Mouse (Mus musculus): ENCODE data around the gene Wdr89.

The Wdr89 gene

GRCm38 (mm10) chr12:75678393-75678792 lies 9.1 kb upstream of the Wdr89 start:
- Histone ChIP-seq H3K27me3 (ENCODE audit: insufficient read depth, low read length) (no peaks in the 10 kb centered on the region), H3K36me3 (ENCODE audit: insufficient read depth, low read length) (peaks cover 12% of the 10 kb centered on the region), H3K4me1 (replicated peaks; ENCODE audit: low read depth, low read length) (peaks cover 8% of the 10 kb centered on the region; the same call in 1 of the 2 replicates), H3K4me3 (replicated peaks; ENCODE audit: low read length) (no peak overlapping the region), H3K9me3 (ENCODE audit: low read length) (peaks cover 5% of the 10 kb centered on the region)
- TF ChIP-seq NANOG (IDR thresholded peaks at IDR 0.05; ENCODE audit: borderline replicate concordance, low read length) = no peak
- no peak for TF ChIP-seq CTCF (conservative IDR thresholded peaks at IDR 0.05; ENCODE audit: low read length)
- no peak for TF ChIP-seq POU5F1 (IDR thresholded peaks at IDR 0.05; ENCODE audit: borderline replicate concordance, low read length)

- TF ChIP-seq NANOG (IDR thresholded peaks at IDR 0.05; ENCODE audit: borderline replicate concordance, low read length) (no peak), POU5F1 (IDR thresholded peaks at IDR 0.05; ENCODE audit: borderline replicate concordance, low read length) (no peak)
- H3K4me1 ChIP-seq (replicated peaks; ENCODE audit: low read depth, low read length) = peaks cover 41% of the 10 kb centered on the region
- H3K36me3 ChIP-seq (ENCODE audit: insufficient read depth, low read length) = peaks cover 36% of the 10 kb centered on the region
- no peaks in the 10 kb centered on the region for H3K9me3 ChIP-seq (ENCODE audit: low read length)
- H3K27me3 ChIP-seq (ENCODE audit: insufficient read depth, low read length) = no peaks in the 10 kb centered on the region
- no peak overlapping the region for H3K4me3 ChIP-seq (replicated peaks; ENCODE audit: low read length)
These were observed 3.3 kb upstream of the Wdr89 start for GRCm38 (mm10) chr12:75672630-75673029.

GRCm38 (mm10) chr12:75671759-75672315 lies 2.5 kb upstream of the Wdr89 start:
- Histone ChIP-seq H3K27me3 (ENCODE audit: insufficient read depth, low read length) (no peaks in the 10 kb centered on the region), H3K4me3 (replicated peaks; ENCODE audit: low read length) (no peak overlapping the region), H3K36me3 (ENCODE audit: insufficient read depth, low read length) (peaks cover 40% of the 10 kb centered on the region), H3K9me3 (ENCODE audit: low read length) (no peaks in the 10 kb centered on the region), H3K4me1 (replicated peaks; ENCODE audit: low read depth, low read length) (peaks cover 47% of the 10 kb centered on the region)
- TF ChIP-seq CTCF (conservative IDR thresholded peaks at IDR 0.05; ENCODE audit: low read length) (no peak), POU5F1 (IDR thresholded peaks at IDR 0.05; ENCODE audit: borderline replicate concordance, low read length) (no peak), NANOG (IDR thresholded peaks at IDR 0.05; ENCODE audit: borderline replicate concordance, low read length) (no peak)

GRCm38 (mm10) chr12:75670611-75671010 lies 1.3 kb upstream of the Wdr89 start:
- TF ChIP-seq CTCF (conservative IDR thresholded peaks at IDR 0.05; ENCODE audit: low read length) (no peak), POU5F1 (IDR thresholded peaks at IDR 0.05; ENCODE audit: borderline replicate concordance, low read length) (no peak), NANOG (IDR thresholded peaks at IDR 0.05; ENCODE audit: borderline replicate concordance, low read length) (no peak)
- Histone ChIP-seq H3K4me3 (replicated peaks; ENCODE audit: low read length) (peak overlapping the region; percentile 98), H3K36me3 (ENCODE audit: insufficient read depth, low read length) (peaks cover 51% of the 10 kb centered on the region)

GRCm38 (mm10) chr12:75668916-75669257 lies 450 bp downstream of the Wdr89 start:
- Histone ChIP-seq H3K36me3 (ENCODE audit: insufficient read depth, low read length) (peaks cover 53% of the 10 kb centered on the region), H3K27me3 (ENCODE audit: insufficient read depth, low read length) (no peaks in the 10 kb centered on the region), H3K4me3 (replicated peaks; ENCODE audit: low read length) (peak overlapping the region; percentile 98), H3K9me3 (ENCODE audit: low read length) (no peaks in the 10 kb centered on the region), H3K4me1 (replicated peaks; ENCODE audit: low read depth, low read length) (peaks cover 69% of the 10 kb centered on the region)
- TF ChIP-seq POU5F1 (IDR thresholded peaks at IDR 0.05; ENCODE audit: borderline replicate concordance, low read length) (no peak), CTCF (conservative IDR thresholded peaks at IDR 0.05; ENCODE audit: low read length) (no peak), NANOG (IDR thresholded peaks at IDR 0.05; ENCODE audit: borderline replicate concordance, low read length) (no peak)

More at GRCm38 (mm10) chr12:75670611-75671010, 1.3 kb upstream of the Wdr89 start:
- peaks cover 53% of the 10 kb centered on the region for H3K4me1 ChIP-seq (replicated peaks; ENCODE audit: low read depth, low read length)
- H3K27me3 ChIP-seq (ENCODE audit: insufficient read depth, low read length) = no peaks in the 10 kb centered on the region
- H3K9me3 ChIP-seq (ENCODE audit: low read length) = no peaks in the 10 kb centered on the region

GRCm38 (mm10) chr12:75668221-75668620 lies 1.1 kb downstream of the Wdr89 start:
- Histone ChIP-seq H3K4me1 (replicated peaks; ENCODE audit: low read depth, low read length) (peaks cover 76% of the 10 kb centered on the region), H3K36me3 (ENCODE audit: insufficient read depth, low read length) (peaks cover 46% of the 10 kb centered on the region), H3K27me3 (ENCODE audit: insufficient read depth, low read length) (no peaks in the 10 kb centered on the region), H3K9me3 (ENCODE audit: low read length) (no peaks in the 10 kb centered on the region), H3K4me3 (replicated peaks; ENCODE audit: low read length) (peak overlapping the region; percentile 98)
- TF ChIP-seq POU5F1 (IDR thresholded peaks at IDR 0.05; ENCODE audit: borderline replicate concordance, low read length) (no peak), NANOG (IDR thresholded peaks at IDR 0.05; ENCODE audit: borderline replicate concordance, low read length) (no peak), CTCF (conservative IDR thresholded peaks at IDR 0.05; ENCODE audit: low read length) (no peak)

- Histone ChIP-seq H3K4me3 (replicated peaks; ENCODE audit: low read length) (no peak overlapping the region), H3K4me1 (replicated peaks; ENCODE audit: low read depth, low read length) (peaks cover 72% of the 10 kb centered on the region), H3K9me3 (ENCODE audit: low read length) (no peaks in the 10 kb centered on the region), H3K36me3 (ENCODE audit: insufficient read depth, low read length) (peaks cover 45% of the 10 kb centered on the region), H3K27me3 (ENCODE audit: insufficient read depth, low read length) (no peaks in the 10 kb centered on the region)
- TF ChIP-seq CTCF (conservative IDR thresholded peaks at IDR 0.05; ENCODE audit: low read length) (no peak), NANOG (IDR thresholded peaks at IDR 0.05; ENCODE audit: borderline replicate concordance, low read length) (no peak), POU5F1 (IDR thresholded peaks at IDR 0.05; ENCODE audit: borderline replicate concordance, low read length) (no peak)
These were observed 2.4 kb downstream of the Wdr89 start for GRCm38 (mm10) chr12:75666939-75667338.

GRCm38 (mm10) chr12:75664516-75664810 lies 4.9 kb downstream of the Wdr89 start:
- H3K27me3 ChIP-seq (ENCODE audit: insufficient read depth, low read length) = no peaks in the 10 kb centered on the region
- no peak overlapping the region for H3K4me3 ChIP-seq (replicated peaks; ENCODE audit: low read length)
- peaks cover 52% of the 10 kb centered on the region for H3K36me3 ChIP-seq (ENCODE audit: insufficient read depth, low read length)
- peaks cover 61% of the 10 kb centered on the region for H3K4me1 ChIP-seq (replicated peaks; ENCODE audit: low read depth, low read length)
- TF ChIP-seq POU5F1 (IDR thresholded peaks at IDR 0.05; ENCODE audit: borderline replicate concordance, low read length) (no peak), NANOG (IDR thresholded peaks at IDR 0.05; ENCODE audit: borderline replicate concordance, low read length) (no peak), CTCF (conservative IDR thresholded peaks at IDR 0.05; ENCODE audit: low read length) (no peak)
- H3K9me3 ChIP-seq (ENCODE audit: low read length) = no peaks in the 10 kb centered on the region

Measured in E14TG2a.4 (cell line).